Mouse (Mus musculus) hindbrain, embryonic 13.5 days (tissue): Measurements from ENCODE around the gene Pdgfc. TPM values are rescaled to one million over a fixed set of nuclear protein-coding genes. Genes with fewer than 3 reads are reported as not detected.

Experiments
- ATAC-seq: fragments of 200-750 bp; cut with Nextera tagmentation; 2 replicates; pipeline ENCODE4 v1.8.0; 2017; ENCODE audit warnings: moderate TSS enrichment; ENCODE audit not compliant: low FRiP score
- H3K27ac ChIP-seq: fragments of 300-500 bp; sonication (generic); 2 replicates; pipeline ENCODE4 v1.5.1; 2015; ENCODE audit warnings: inconsistent platforms, mild to moderate bottlenecking, moderate library complexity
- H3K27me3 ChIP-seq: fragments of 300-500 bp; sonication (generic); 2 replicates; pipeline ENCODE4 v1.6.1; 2015; ENCODE audit warnings: mild to moderate bottlenecking, inconsistent platforms
- H3K36me3 ChIP-seq: fragments of 300-500 bp; sonication (generic); 2 replicates; pipeline ENCODE4 v1.6.1; 2015; ENCODE audit warnings: mild to moderate bottlenecking, inconsistent platforms
- H3K4me1 ChIP-seq: fragments of 300-500 bp; sonication (generic); replicated peaks from 2 replicates; pipeline ENCODE4 v1.6.1; 2015; ENCODE audit warnings: inconsistent platforms
- H3K4me2 ChIP-seq: fragments of 300-500 bp; sonication (generic); 2 replicates; pipeline ENCODE4 v1.6.1; 2015; ENCODE audit warnings: inconsistent platforms, mild to moderate bottlenecking, moderate library complexity
- H3K4me3 ChIP-seq: fragments of 300-500 bp; sonication (generic); 2 replicates; pipeline ENCODE4 v1.5.1; 2015; ENCODE audit warnings: mild to moderate bottlenecking, inconsistent platforms
- H3K9ac ChIP-seq: fragments of 300-500 bp; sonication (generic); 2 replicates; pipeline ENCODE4 v1.6.1; 2015; ENCODE audit warnings: mild to moderate bottlenecking, inconsistent platforms
- H3K9me3 ChIP-seq: fragments of 300-500 bp; sonication (generic); 2 replicates; pipeline ENCODE4 v1.6.1; 2016; ENCODE audit warnings: inconsistent platforms
- WGBS: fragments of 180-500 bp; shearing (Covaris S2); methylation state at CpG from one replicate; pipeline ENCODE4 v1.1.7; 2015; 5-methylcytosine and 5-hydroxymethylcytosine counted together
- polyA plus RNA-seq: library from polyadenylated mRNA; unstranded; fragments of >200 nt; fragmentation: Nextera tagmentation; extraction: Ambion mirVana; gene quantifications from 2 replicates; pipeline ENCODE4 v1.2.1, GENCODE M21; 2015

Pdgfc gene
- polyA plus RNA-seq, 1 experiment from 2014 or later = 6.8 TPM

DNA sequence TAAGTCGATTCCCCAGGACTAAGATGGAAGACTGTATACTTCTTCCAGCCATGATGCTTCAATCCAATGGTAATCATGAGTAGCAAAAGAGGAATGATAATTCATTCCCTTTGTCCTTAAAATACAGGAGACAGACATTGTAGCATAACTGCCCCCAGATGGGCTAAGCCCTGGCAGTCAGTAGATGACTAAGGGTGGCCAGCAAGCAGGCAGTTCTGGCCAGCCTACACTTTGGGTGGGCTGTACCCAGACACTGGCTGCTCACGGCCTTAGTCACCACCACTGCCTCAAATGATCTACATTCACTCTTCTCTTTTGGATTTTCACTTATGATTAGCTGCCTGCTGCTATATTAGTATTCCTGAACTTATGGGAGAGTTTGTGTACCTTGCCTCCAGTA is 5.9 kb upstream of the Pdgfc start:
- no peak overlapping the region for H3K4me3 ChIP-seq
- WGBS = 78% methylated on average over 2 of the region's 2 CpGs
- H3K9me3 ChIP-seq = no peaks in the 10 kb centered on the region
- H3K9ac ChIP-seq = no peak overlapping the region
- H3K36me3 ChIP-seq = no peaks in the 10 kb centered on the region
- no peaks in the 10 kb centered on the region for H3K4me1 ChIP-seq
- no peaks in the 10 kb centered on the region for H3K27me3 ChIP-seq
- H3K27ac ChIP-seq = no peak overlapping the region
- ATAC-seq = no peak
- H3K4me2 ChIP-seq = no peak overlapping the region

DNA sequence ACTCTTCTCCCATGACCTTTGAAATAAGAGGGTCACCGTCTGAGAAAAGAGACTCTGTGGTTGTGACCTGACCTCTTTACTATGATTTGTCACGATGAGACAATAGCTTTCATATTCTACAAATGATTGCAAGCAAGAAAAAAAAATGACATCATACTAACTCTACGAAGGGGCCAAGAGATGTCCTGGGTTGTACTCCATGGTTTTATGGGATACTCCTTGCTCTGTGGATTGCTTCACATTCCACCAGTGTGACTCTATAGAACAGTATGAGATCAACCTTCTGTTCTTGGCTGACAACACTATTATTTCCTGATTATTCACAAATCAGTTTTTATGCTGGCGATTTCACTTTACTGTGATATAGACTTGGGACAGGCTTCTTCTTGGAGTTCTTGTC is 4.2 kb upstream of the Pdgfc start:
- H3K4me2 ChIP-seq = no peak overlapping the region
- no peaks in the 10 kb centered on the region for H3K27me3 ChIP-seq
- H3K9ac ChIP-seq = no peak overlapping the region
- H3K27ac ChIP-seq = no peak overlapping the region
- ATAC-seq = no peak
- H3K4me1 ChIP-seq = peaks cover 6% of the 10 kb centered on the region; the same call in 1 of the 2 replicates
- 50% methylated on average over 4 of the region's 4 CpGs for WGBS
- H3K36me3 ChIP-seq = no peaks in the 10 kb centered on the region
- no peaks in the 10 kb centered on the region for H3K9me3 ChIP-seq
- H3K4me3 ChIP-seq = no peak overlapping the region

DNA sequence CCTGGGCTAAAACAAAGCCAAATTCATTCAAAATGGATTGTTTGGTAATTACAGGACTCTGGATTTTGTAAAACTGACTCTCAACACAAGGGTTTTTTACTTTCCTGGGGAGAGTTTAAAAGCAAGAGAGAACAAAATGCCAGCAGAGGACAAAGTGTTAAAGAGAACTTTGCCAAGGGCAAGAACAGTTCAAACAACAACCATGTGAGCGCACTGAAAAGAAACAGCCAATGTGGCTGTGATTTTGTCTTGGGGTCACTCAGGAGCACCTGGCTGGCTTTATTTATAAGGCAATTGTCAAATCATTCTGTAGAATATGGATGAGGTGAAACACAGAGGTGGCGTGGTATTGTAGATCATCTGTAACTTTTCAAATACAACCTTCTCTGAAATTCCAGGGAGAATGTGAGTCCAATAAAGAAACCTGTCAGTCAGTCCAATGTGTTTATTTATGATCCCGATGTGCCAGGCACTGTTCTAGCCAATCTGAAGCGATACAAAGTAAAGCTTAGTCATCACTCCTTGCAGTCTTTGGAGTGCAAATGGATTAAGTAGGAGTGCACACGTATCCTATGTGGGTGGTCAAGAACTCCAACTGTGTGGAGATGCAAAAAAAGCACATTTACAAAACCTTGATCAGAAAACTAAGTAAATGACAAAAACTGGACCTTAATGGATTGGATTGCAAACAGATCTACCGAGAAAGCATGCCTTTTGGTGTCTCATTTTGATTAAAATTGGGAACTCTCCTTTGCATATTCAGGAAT is 1.7 kb upstream of the Pdgfc start:
- H3K4me2 ChIP-seq = no peak overlapping the region
- H3K9ac ChIP-seq = no peak overlapping the region
- no peak overlapping the region for H3K27ac ChIP-seq
- H3K4me3 ChIP-seq = no peak overlapping the region
- H3K4me1 ChIP-seq = peaks cover 16% of the 10 kb centered on the region
- ATAC-seq = no peak
- H3K27me3 ChIP-seq = no peaks in the 10 kb centered on the region
- H3K36me3 ChIP-seq = no peaks in the 10 kb centered on the region
- WGBS = 61% methylated on average over 6 of the region's 6 CpGs
- no peaks in the 10 kb centered on the region for H3K9me3 ChIP-seq

DNA sequence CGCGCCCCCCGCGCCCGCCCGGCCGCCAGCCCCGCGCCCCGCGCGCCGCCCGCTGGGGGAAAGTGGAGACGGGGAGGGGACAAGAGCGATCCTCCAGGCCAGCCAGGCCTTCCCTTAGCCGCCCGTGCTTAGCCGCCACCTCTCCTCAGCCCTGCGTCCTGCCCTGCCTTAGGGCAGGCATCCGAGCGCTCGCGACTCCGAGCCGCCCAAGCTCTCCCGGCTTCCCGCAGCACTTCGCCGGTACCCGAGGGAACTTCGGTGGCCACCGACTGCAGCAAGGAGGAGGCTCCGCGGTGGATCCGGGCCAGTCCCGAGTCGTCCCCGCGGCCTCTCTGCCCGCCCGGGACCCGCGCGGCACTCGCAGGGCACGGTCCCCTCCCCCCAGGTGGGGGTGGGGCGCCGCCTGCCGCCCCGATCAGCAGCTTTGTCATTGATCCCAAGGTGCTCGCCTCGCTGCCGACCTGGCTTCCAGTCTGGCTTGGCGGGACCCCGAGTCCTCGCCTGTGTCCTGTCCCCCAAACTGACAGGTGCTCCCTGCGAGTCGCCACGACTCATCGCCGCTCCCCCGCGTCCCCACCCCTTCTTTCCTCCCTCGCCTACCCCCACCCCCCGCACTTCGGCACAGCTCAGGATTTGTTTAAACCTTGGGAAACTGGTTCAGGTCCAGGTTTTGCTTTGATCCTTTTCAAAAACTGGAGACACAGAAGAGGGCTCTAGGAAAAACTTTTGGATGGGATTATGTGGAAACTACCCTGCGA is 517 bp downstream of the Pdgfc start:
- ATAC-seq = peak; percentile 92
- no peaks in the 10 kb centered on the region for H3K9me3 ChIP-seq

DNA sequence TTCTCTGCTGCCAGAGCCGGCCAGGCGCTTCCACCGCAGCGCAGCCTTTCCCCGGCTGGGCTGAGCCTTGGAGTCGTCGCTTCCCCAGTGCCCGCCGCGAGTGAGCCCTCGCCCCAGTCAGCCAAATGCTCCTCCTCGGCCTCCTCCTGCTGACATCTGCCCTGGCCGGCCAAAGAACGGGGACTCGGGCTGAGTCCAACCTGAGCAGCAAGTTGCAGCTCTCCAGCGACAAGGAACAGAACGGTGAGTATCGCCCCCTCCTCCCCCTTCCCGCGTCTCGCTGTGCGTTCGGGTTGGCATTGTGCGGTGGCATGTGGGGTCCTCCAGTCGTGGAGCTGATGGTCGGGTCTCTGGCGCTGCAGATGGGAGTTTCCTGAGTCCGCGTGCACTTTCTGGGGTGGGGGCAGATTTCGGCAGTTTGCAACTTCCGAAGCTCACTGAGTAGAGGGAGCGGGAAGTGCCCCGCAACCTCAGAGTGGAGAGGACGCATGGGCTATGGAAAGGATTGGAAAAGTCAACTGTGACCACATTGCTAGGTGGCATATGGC is 1.2 kb downstream of the Pdgfc start:
- peak overlapping the region; percentile 78 for H3K9ac ChIP-seq
- H3K4me2 ChIP-seq = peak overlapping the region; percentile 93
- H3K27me3 ChIP-seq = no peaks in the 10 kb centered on the region
- peaks cover 16% of the 10 kb centered on the region for H3K4me1 ChIP-seq
- H3K27ac ChIP-seq = peak overlapping the region; percentile 77
- no peaks in the 10 kb centered on the region for H3K36me3 ChIP-seq
- under 1% methylated on average over 34 of the region's 34 CpGs for WGBS
- ATAC-seq = peak; percentile 69
- H3K4me3 ChIP-seq = peak overlapping the region; percentile 77
- H3K9me3 ChIP-seq = no peaks in the 10 kb centered on the region

More for the DNA sequence above, 517 bp downstream of the Pdgfc start:
- Histone ChIP-seq H3K27ac (peak overlapping the region; percentile 77), H3K4me2 (peak overlapping the region; percentile 93), H3K4me3 (peak overlapping the region; percentile 77), H3K27me3 (no peaks in the 10 kb centered on the region), H3K36me3 (no peaks in the 10 kb centered on the region), H3K4me1 (peaks cover 16% of the 10 kb centered on the region), H3K9ac (peak overlapping the region; percentile 78)
- under 1% methylated on average over 51 of the region's 68 CpGs for WGBS

DNA sequence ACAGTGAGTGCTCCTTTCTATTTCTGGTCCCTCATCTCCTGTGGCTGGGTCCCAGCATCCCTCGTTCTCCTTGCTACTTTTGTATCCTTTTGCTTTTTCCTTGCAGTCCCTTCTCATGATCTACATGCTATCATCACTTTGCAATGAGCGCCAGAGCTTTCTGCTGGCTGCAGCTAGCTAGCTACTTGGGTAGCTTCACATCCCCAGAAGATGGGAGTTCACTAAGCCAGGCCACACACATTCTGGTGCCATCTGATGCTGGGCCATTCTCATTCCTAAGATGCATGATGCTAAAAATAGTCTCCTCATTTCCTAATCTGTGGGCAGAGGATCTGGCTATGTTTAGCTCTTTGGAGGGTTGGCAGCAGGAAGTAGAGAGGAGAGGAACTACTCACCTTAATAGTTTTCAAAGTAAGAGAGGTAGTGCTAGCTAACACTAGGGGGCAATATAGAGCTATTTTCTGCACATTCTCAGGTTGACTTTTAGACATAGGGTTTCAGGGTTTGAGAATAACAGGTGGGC is 3.0 kb downstream of the Pdgfc start:
- 51% methylated on average over 2 of the region's 2 CpGs for WGBS
- Histone ChIP-seq H3K27ac (no peak overlapping the region), H3K27me3 (no peaks in the 10 kb centered on the region), H3K4me2 (peak overlapping the region; percentile 93), H3K36me3 (no peaks in the 10 kb centered on the region), H3K9me3 (no peaks in the 10 kb centered on the region), H3K9ac (peak overlapping the region; percentile 21; the same call in 1 of the 2 replicates), H3K4me3 (peak overlapping the region; percentile 5; the same call in 1 of the 2 replicates), H3K4me1 (peaks cover 16% of the 10 kb centered on the region)
- ATAC-seq = no peak

DNA sequence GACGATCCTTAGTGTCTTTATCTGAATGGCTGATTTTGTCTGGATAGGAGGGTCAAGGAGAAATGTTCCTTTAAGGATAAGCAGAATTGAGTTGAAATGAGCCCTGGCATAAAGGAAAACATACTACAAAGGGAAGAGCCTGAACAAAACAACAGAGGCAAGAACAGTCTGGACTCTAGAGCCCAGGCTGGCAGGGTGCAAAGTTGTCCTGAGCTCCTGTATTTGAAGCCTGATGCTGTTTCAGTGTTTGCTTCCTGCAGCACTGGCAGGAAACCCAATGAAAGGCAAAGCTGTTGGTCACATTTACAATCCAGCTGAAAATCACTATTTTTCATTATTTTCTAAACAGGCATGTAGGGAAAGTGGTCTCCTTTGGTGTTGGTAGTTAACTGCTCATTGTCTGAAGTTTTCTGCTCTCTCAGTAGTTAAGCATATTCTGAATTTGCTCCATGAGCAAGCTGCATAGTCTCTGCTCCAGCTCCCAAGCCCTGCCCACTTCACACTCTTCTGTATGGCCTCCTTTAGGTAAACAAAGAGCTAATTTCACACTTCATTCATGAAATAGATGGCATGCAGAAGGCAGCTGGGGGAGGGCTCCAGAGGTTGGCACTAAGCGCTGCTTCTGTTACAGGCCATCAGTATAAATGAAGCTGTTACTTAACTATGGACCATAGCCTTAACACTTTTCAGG is 8.6 kb downstream of the Pdgfc start:
- Histone ChIP-seq H3K9ac (no peak overlapping the region), H3K9me3 (no peaks in the 10 kb centered on the region), H3K27ac (peak overlapping the region; percentile 3), H3K36me3 (no peaks in the 10 kb centered on the region), H3K4me2 (no peak overlapping the region), H3K4me1 (peaks cover 24% of the 10 kb centered on the region), H3K4me3 (no peak overlapping the region), H3K27me3 (no peaks in the 10 kb centered on the region)
- ATAC-seq = peak; percentile 76
- WGBS = 37% methylated on average over 2 of the region's 2 CpGs

DNA sequence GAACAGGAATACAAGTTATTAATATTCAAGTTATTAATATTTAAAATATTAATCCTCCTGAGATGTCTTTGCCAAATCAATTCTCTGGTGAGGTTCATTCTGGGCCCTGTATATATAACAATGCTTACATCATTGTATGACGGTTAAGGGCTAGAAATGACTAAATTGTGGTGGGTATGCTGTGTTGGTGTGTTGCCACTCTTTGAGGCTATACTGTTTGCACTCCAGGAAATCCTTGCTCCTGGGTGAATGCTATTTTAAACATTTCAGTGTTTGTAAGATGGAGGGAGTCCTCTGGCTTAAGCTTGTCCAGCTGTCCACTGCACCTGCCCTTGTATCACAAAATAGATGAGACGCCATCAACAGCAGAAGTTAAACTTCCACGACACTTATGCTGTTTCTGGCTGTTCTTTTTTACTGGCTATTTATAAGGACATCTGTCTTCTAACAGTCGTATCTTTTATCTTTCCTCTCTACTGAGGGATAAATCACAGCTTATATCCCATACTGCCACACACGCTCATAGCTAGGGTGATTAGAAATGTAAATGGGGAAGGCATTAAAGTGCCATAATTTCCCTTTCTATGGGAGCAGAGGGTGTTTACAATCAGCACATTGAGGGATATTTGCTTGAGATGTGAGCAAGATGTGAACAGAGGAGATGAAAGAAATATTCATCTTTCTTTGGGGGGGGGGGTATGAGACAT is 9.3 kb downstream of the Pdgfc start:
- Histone ChIP-seq H3K36me3 (no peaks in the 10 kb centered on the region), H3K9me3 (no peaks in the 10 kb centered on the region), H3K4me2 (no peak overlapping the region), H3K4me3 (no peak overlapping the region), H3K27me3 (no peaks in the 10 kb centered on the region), H3K4me1 (peaks cover 24% of the 10 kb centered on the region), H3K9ac (no peak overlapping the region), H3K27ac (no peak overlapping the region)
- 40% methylated on average over 5 of the region's 5 CpGs for WGBS
- peak; percentile 60 for ATAC-seq

DNA sequence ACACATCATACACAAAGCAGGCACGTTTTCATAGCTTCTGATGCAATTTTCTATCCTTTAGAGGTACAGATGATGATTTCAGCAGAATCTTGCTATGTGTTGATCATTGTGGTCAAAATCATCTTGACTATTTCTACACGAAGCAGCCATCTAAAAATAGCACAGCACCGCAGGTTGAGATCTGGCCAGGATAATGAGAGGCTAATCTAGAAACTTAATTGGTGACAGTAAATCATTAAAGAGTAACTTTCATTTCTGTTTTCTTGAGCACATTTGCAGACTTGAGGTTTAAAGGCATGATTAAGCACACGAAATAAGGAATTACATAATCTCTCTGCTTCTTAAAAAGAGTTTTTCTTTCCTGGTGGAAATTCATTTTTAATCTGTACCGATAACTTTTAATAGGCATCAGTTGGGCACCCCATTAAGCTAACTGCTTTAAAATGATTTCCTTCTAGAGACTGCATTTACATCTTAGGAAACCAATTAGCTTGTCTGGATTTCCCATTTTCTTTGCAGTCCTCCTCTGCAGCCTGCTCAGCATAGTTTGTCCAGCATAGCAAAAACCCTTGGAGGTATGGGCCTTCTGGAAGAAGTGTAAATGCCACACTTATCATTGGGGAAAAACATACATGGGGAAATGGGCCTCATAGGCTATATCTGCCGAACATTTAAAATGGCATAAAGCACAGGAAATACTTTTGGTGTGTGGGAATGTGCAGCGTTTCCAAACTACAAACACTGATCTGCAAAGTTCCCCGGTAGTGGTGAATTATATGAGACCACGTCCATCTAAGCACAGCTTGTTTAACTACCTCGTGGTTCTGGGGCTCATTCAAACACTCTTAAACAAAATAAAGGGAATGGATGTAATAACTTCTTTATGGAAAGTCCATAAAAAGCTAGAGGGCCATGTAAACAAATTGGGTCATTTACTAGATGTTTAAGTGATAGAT is 10.7 kb downstream of the Pdgfc start:
- ATAC-seq = no peak
- no peaks in the 10 kb centered on the region for H3K27me3 ChIP-seq
- no peaks in the 10 kb centered on the region for H3K9me3 ChIP-seq
- H3K4me2 ChIP-seq = no peak overlapping the region
- no peaks in the 10 kb centered on the region for H3K36me3 ChIP-seq
- no peak overlapping the region for H3K4me3 ChIP-seq
- 79% methylated on average over 10 of the region's 10 CpGs for WGBS
- H3K9ac ChIP-seq = no peak overlapping the region
- H3K4me1 ChIP-seq = peaks cover 24% of the 10 kb centered on the region
- H3K27ac ChIP-seq = no peak overlapping the region

DNA sequence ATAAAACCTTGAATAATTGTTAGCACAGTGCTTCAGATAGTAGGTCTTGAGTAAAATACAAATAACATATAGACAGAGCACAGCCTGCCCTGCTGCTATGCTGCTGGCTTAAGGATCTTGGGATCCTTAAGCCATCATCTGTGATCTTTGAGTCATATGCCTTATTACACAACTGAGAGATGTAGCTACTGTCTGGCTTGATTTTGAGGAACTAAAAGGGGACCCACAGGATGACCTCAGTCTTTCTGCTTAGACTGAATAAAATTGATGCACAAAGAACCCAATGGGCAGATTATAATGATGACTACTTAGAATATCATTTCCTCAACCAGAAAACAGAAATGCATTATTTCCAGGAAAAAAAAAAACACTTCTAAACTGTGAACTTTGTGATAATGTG is 15.3 kb downstream of the Pdgfc start:
- no peaks in the 10 kb centered on the region for H3K27me3 ChIP-seq
- no peak overlapping the region for H3K4me3 ChIP-seq
- H3K9me3 ChIP-seq = no peaks in the 10 kb centered on the region
- peaks cover 1% of the 10 kb centered on the region; the same call in 1 of the 2 replicates for H3K4me1 ChIP-seq
- H3K4me2 ChIP-seq = no peak overlapping the region
- no peak overlapping the region for H3K9ac ChIP-seq
- no peak overlapping the region for H3K27ac ChIP-seq
- no peaks in the 10 kb centered on the region for H3K36me3 ChIP-seq
- no peak for ATAC-seq

DNA sequence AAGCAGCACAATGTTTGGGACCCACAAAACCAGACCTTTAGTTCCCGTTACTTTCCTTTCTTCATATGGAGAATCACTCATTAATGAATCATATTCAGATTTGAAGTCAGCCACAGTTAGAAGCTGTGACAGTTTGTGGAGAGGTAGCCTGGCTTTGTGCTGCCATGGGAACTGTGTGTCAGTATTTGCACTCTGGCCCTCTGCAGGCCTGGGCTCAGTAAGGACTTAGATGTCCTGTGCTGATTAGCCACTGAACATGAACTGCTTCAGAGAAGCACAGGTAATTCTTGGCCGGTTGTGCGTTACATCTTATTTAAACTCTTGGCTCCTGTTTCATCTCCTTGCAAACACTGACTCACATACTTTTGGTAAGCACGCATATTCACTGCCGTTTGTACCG is 16.2 kb downstream of the Pdgfc start:
- Histone ChIP-seq H3K9me3 (no peaks in the 10 kb centered on the region), H3K27me3 (no peaks in the 10 kb centered on the region), H3K9ac (no peak overlapping the region), H3K27ac (no peak overlapping the region), H3K4me3 (no peak overlapping the region), H3K4me2 (no peak overlapping the region), H3K36me3 (no peaks in the 10 kb centered on the region), H3K4me1 (no peaks in the 10 kb centered on the region; the same call in 1 of the 2 replicates)
- no peak for ATAC-seq
- 85% methylated on average over 6 of the region's 6 CpGs for WGBS
